Mouse (Mus musculus): ENCODE results near the gene Birc5. TPM values are rescaled to one million over a fixed set of nuclear protein-coding genes. Genes with fewer than 3 reads are reported as not detected.

Gene Birc5
- polyA plus RNA-seq, 1 experiment from 2014 or later, result 347 TPM

GRCm38 (mm10) chr11:117855975-117856374 lies 6.9 kb downstream of the Birc5 start:
- no peak for ATAC-seq (ENCODE audit: insufficient read depth)
- H3K4me3 ChIP-seq (replicated peaks), result no peak overlapping the region
- WGBS (ENCODE audit: insufficient replicate concordance), result 81% methylated on average over 1 of the region's 1 CpGs
- peaks cover 70% of the 10 kb centered on the region for H3K36me3 ChIP-seq (replicated peaks)
- H3K27ac ChIP-seq (replicated peaks), result no peak overlapping the region
- no peak overlapping the region for H3K9ac ChIP-seq
- 0 out of 2 replicates have a peak, but pooled peaks cover 3% of the 10 kb centered on the region for H3K9me3 ChIP-seq (replicated peaks)
- peaks cover 24% of the 10 kb centered on the region for H3K27me3 ChIP-seq
- peaks cover 36% of the 10 kb centered on the region for H3K4me1 ChIP-seq (replicated peaks)
- no peak overlapping the region for H3K4me2 ChIP-seq

- Histone ChIP-seq H3K27ac (replicated peaks) (no peak overlapping the region), H3K9me3 (replicated peaks) (0 out of 2 replicates have a peak, but pooled peaks cover 3% of the 10 kb centered on the region), H3K9ac (no peak overlapping the region), H3K4me2 (no peak overlapping the region), H3K27me3 (peaks cover 39% of the 10 kb centered on the region), H3K4me1 (replicated peaks) (peaks cover 23% of the 10 kb centered on the region), H3K4me3 (replicated peaks) (no peak overlapping the region; the same call in 1 of the 2 replicates), H3K36me3 (replicated peaks) (peaks cover 55% of the 10 kb centered on the region)
- ATAC-seq (ENCODE audit: insufficient read depth), result no peak
- 95% methylated on average over 10 of the region's 10 CpGs for WGBS (ENCODE audit: insufficient replicate concordance)
Measured at GRCm38 (mm10) chr11:117857462-117857861, 8.4 kb downstream of the Birc5 start.

- ATAC-seq (ENCODE audit: insufficient read depth), result no peak
- H3K4me2 ChIP-seq, result no peak overlapping the region
- no peak overlapping the region for H3K27ac ChIP-seq (replicated peaks)
- H3K9ac ChIP-seq, result no peak overlapping the region
- peaks cover 46% of the 10 kb centered on the region for H3K36me3 ChIP-seq (replicated peaks)
- H3K4me1 ChIP-seq (replicated peaks), result peaks cover 14% of the 10 kb centered on the region; the same call in 1 of the 2 replicates
- peaks cover 48% of the 10 kb centered on the region for H3K27me3 ChIP-seq
- H3K4me3 ChIP-seq (replicated peaks), result no peak overlapping the region
- WGBS (ENCODE audit: insufficient replicate concordance), result 63% methylated on average over 3 of the region's 3 CpGs
- 0 out of 2 replicates have a peak, but pooled peaks cover 3% of the 10 kb centered on the region for H3K9me3 ChIP-seq (replicated peaks)
Measured at GRCm38 (mm10) chr11:117858392-117858791, 9.3 kb downstream of the Birc5 start.

- Histone ChIP-seq H3K4me3 (replicated peaks) (no peak within 1 kb of the TSS), H3K4me2 (no peak within 1 kb of the TSS), H3K27me3 (peaks cover 63% of the 10 kb centered on the region), H3K36me3 (replicated peaks) (peaks cover 24% of the 10 kb centered on the region), H3K27ac (replicated peaks) (no peak within 1 kb of the TSS), H3K4me1 (replicated peaks) (peaks cover 14% of the 10 kb centered on the region; the same call in 1 of the 2 replicates), H3K9ac (no peak within 1 kb of the TSS), H3K9me3 (replicated peaks) (0 out of 2 replicates have a peak, but pooled peaks cover 3% of the 10 kb centered on the region)
- no peak for ATAC-seq (ENCODE audit: insufficient read depth)
- 5% methylated on average over 23 of the region's 23 CpGs for WGBS (ENCODE audit: insufficient replicate concordance)
Measured at GRCm38 (mm10) chr11:117860601-117861000, 11.6 kb downstream of the Birc5 start, which contains the start of gene Tmem235. Gene Tmem235 (plus strand): TSS chr11:117860752.

GRCm38 (mm10) chr11:117863174-117863856 lies 14.3 kb downstream of the Birc5 start:
- Histone ChIP-seq H3K4me3 (replicated peaks) (no peak overlapping the region), H3K36me3 (replicated peaks) (0 out of 2 replicates have a peak, but pooled peaks cover 3% of the 10 kb centered on the region), H3K27me3 (peaks cover 67% of the 10 kb centered on the region), H3K9ac (no peak overlapping the region), H3K27ac (replicated peaks) (no peak overlapping the region), H3K9me3 (replicated peaks) (no peaks in the 10 kb centered on the region), H3K4me2 (no peak overlapping the region), H3K4me1 (replicated peaks) (peaks cover 6% of the 10 kb centered on the region; the same call in 1 of the 2 replicates)
- WGBS (ENCODE audit: insufficient replicate concordance), result 34% methylated on average over 11 of the region's 11 CpGs
- no peak for ATAC-seq (ENCODE audit: insufficient read depth)

- peaks cover 6% of the 10 kb centered on the region; the same call in 1 of the 2 replicates for H3K4me1 ChIP-seq (replicated peaks)
- H3K36me3 ChIP-seq (replicated peaks), result no peaks in the 10 kb centered on the region
- no peak overlapping the region for H3K27ac ChIP-seq (replicated peaks)
- peaks cover 55% of the 10 kb centered on the region for H3K27me3 ChIP-seq
- ATAC-seq (ENCODE audit: insufficient read depth), result no peak
- 31% methylated on average over 2 of the region's 2 CpGs for WGBS (ENCODE audit: insufficient replicate concordance)
- H3K9ac ChIP-seq, result no peak overlapping the region
- H3K4me3 ChIP-seq (replicated peaks), result no peak overlapping the region
- H3K4me2 ChIP-seq, result no peak overlapping the region
- H3K9me3 ChIP-seq (replicated peaks), result no peaks in the 10 kb centered on the region
Measured at GRCm38 (mm10) chr11:117864805-117865204, 15.8 kb downstream of the Birc5 start.

- 62% methylated on average over 6 of the region's 6 CpGs for WGBS (ENCODE audit: insufficient replicate concordance)
- H3K27me3 ChIP-seq, result peaks cover 49% of the 10 kb centered on the region
- H3K9ac ChIP-seq, result no peak overlapping the region
- H3K36me3 ChIP-seq (replicated peaks), result no peaks in the 10 kb centered on the region
- no peak for ATAC-seq (ENCODE audit: insufficient read depth)
- no peaks in the 10 kb centered on the region for H3K9me3 ChIP-seq (replicated peaks)
- peaks cover 2% of the 10 kb centered on the region for H3K4me1 ChIP-seq (replicated peaks)
- no peak overlapping the region for H3K27ac ChIP-seq (replicated peaks)
- no peak overlapping the region for H3K4me2 ChIP-seq
- no peak overlapping the region for H3K4me3 ChIP-seq (replicated peaks)
Measured at GRCm38 (mm10) chr11:117865988-117866387, 16.9 kb downstream of the Birc5 start.

GRCm38 (mm10) chr11:117870688-117871365 lies 21.8 kb downstream of the Birc5 start:
- Histone ChIP-seq H3K9ac (no peak overlapping the region), H3K4me3 (replicated peaks) (no peak overlapping the region), H3K36me3 (replicated peaks) (no peaks in the 10 kb centered on the region), H3K4me2 (no peak overlapping the region), H3K27me3 (peaks cover 55% of the 10 kb centered on the region), H3K27ac (replicated peaks) (no peak overlapping the region), H3K4me1 (replicated peaks) (peaks cover 14% of the 10 kb centered on the region), H3K9me3 (replicated peaks) (no peaks in the 10 kb centered on the region)
- no peak for ATAC-seq (ENCODE audit: insufficient read depth)
- 40% methylated on average over 12 of the region's 12 CpGs for WGBS (ENCODE audit: insufficient replicate concordance)

- Histone ChIP-seq H3K36me3 (replicated peaks) (no peaks in the 10 kb centered on the region), H3K9me3 (replicated peaks) (no peaks in the 10 kb centered on the region), H3K4me3 (replicated peaks) (no peak overlapping the region), H3K4me2 (no peak overlapping the region), H3K27me3 (peaks cover 55% of the 10 kb centered on the region), H3K9ac (no peak overlapping the region), H3K27ac (replicated peaks) (no peak overlapping the region), H3K4me1 (replicated peaks) (peaks cover 14% of the 10 kb centered on the region)
- ATAC-seq (ENCODE audit: insufficient read depth), result no peak
- 44% methylated on average over 5 of the region's 5 CpGs for WGBS (ENCODE audit: insufficient replicate concordance)
Measured at GRCm38 (mm10) chr11:117871376-117871775, 22.3 kb downstream of the Birc5 start.

GRCm38 (mm10) chr11:117871911-117872584 lies 23.0 kb downstream of the Birc5 start:
- Histone ChIP-seq H3K4me2 (no peak overlapping the region), H3K27ac (replicated peaks) (no peak overlapping the region)

More at GRCm38 (mm10) chr11:117871911-117872584, 23.0 kb downstream of the Birc5 start:
- WGBS (ENCODE audit: insufficient replicate concordance), result 27% methylated on average over 12 of the region's 12 CpGs
- H3K27me3 ChIP-seq, result peaks cover 55% of the 10 kb centered on the region
- H3K4me1 ChIP-seq (replicated peaks), result peaks cover 14% of the 10 kb centered on the region
- no peaks in the 10 kb centered on the region for H3K36me3 ChIP-seq (replicated peaks)
- H3K9me3 ChIP-seq (replicated peaks), result no peaks in the 10 kb centered on the region
- no peak overlapping the region for H3K9ac ChIP-seq
- no peak for ATAC-seq (ENCODE audit: insufficient read depth)
- H3K4me3 ChIP-seq (replicated peaks), result no peak overlapping the region

Data from liver, embryonic 15.5 days (tissue).